Mouse (Mus musculus) cerebellum, adult 2 months (tissue): ENCODE measurements around the gene Kctd15.

Source experiments
- CTCF ChIP-seq: fragments of 200-500 bp; IDR thresholded peaks from 2 replicates; pipeline ENCODE4 v1.5.1; 2011; ENCODE audit warnings: low read depth, mild to moderate bottlenecking, control low read depth, low read length, moderate library complexity, borderline replicate concordance; ENCODE audit not compliant: insufficient read depth
- POLR2A ChIP-seq: fragments of 200-500 bp; IDR thresholded peaks from 2 replicates; pipeline ENCODE4 v1.6.1; 2011; ENCODE audit warnings: low read length, control low read depth, borderline replicate concordance; ENCODE audit not compliant: insufficient read depth

DNA sequence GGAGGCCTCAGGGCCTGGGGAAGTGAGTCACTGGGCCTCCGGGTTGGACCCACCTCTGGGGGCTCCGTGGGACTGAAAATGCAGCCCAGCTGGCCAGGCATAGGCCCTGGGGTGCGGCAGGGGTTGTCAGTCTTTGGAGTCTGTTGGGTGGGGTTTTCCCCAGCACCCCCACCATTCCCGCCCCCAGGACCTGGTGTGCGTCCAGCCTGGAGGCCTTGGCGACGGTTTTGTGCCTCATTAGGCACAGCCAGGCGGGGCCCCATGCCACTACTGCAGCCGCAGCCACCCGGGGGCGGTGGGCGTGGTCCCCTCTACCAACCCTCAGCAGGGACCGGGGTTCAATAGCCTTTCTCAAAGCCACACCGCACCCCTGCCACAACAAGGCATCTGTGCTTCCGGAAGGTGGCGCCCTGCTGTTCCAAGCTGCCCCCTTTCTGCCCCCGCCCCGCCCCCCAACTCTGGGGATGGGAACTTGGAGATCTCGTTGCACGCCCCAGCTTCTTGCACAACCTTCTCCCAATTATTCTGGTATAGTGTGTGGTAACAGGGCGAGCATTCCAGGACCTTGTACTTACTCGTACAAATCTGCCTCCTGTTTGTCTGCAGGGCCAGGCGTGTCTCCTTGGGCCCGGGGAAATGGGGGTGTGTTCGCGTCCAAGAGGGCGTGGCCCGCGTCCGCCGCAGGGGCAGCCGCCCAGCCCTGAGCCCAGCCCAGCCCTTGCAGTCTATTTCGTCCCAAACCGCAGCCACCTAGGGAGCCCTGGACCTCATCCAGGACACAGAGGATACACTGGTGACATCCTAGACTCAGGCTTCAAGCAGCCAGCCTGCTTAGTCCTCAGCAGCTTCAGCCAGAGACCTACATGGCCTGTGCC is 26.1 kb downstream of the Kctd15 start:
- no peak for TF ChIP-seq POLR2A
- no peak for TF ChIP-seq CTCF
